Mouse (Mus musculus): ENCODE data around the gene Gm10197.

DNA sequence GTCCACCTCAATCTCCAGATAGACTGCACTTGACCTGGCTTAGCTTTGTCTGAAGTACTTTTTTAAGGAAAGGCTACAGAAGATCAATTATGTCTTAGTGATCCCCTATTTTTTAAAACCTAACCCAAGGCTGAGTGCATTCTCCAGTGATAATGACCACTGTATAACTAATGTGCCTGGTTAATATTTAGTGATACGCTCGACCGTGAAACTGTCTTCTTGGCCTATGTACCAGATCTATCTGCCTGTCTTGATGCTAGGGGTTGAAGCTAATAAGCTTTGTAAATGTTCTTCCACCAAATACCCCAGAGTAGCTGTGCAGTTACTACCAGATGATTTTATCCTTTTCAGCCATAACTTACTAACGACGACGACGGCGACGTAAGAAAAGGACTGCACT is 4.2 kb upstream of the Gm10197 start:
- no peak for TF ChIP-seq CTCF (IDR thresholded peaks at IDR 0.05; ENCODE audit: borderline replicate concordance, extremely low read depth, insufficient read depth, insufficient read length)
- TF ChIP-seq POLR2A (IDR thresholded peaks at IDR 0.05; ENCODE audit: borderline replicate concordance, extremely low read depth, insufficient read depth, insufficient read length, poor library complexity, severe bottlenecking), result no peak

Measured in brain, embryonic 14.5 days (tissue).